Mouse (Mus musculus) embryonic facial prominence, embryonic 14.5 days (tissue): ENCODE measurements around the gene Ccdc127. TPM values are rescaled to one million over a fixed set of nuclear protein-coding genes. Genes with fewer than 3 reads are reported as not detected.

Source experiments
- ATAC-seq: fragments of 200-750 bp; cut with Nextera tagmentation; 2 replicates; pipeline ENCODE4 v1.8.0; 2017; ENCODE audit warnings: low read depth, moderate number of reproducible peaks, moderate TSS enrichment
- DNase-seq: peaks from one replicate; pipeline ENCODE4 v3.0.0-alpha.2; 2015; ENCODE audit warnings: low spot score
- H3K27ac ChIP-seq: fragments of 300-500 bp; sonication (generic); replicated peaks from 2 replicates; pipeline ENCODE4 v1.5.1; 2014; ENCODE audit warnings: low read depth, mild to moderate bottlenecking, low read length, moderate library complexity
- H3K27me3 ChIP-seq: fragments of 300-500 bp; sonication (generic); replicated peaks from 2 replicates; pipeline ENCODE4 v1.6.1; 2014; ENCODE audit warnings: low read length; ENCODE audit not compliant: control insufficient read depth, insufficient read depth
- H3K36me3 ChIP-seq: fragments of 300-500 bp; sonication (generic); 2 replicates; pipeline ENCODE4 v1.6.1; 2014; ENCODE audit warnings: low read length, mixed read lengths; ENCODE audit not compliant: control insufficient read depth, insufficient read depth
- H3K4me1 ChIP-seq: fragments of 300-500 bp; sonication (generic); 2 replicates; pipeline ENCODE4 v1.6.1; 2014; ENCODE audit warnings: antibody characterized with exemption, low read length; ENCODE audit not compliant: control insufficient read depth, insufficient read depth
- H3K4me2 ChIP-seq: fragments of 300-500 bp; sonication (generic); 2 replicates; pipeline ENCODE4 v1.6.1; 2014; ENCODE audit warnings: low read depth, mild to moderate bottlenecking, low read length, moderate library complexity, mixed read lengths
- H3K4me3 ChIP-seq: fragments of 300-500 bp; sonication (generic); 2 replicates; pipeline ENCODE4 v1.5.1; 2014; ENCODE audit warnings: low read depth, mild to moderate bottlenecking, low read length
- H3K9ac ChIP-seq: fragments of 300-500 bp; sonication (generic); 2 replicates; pipeline ENCODE4 v1.6.1; 2014; ENCODE audit warnings: low read depth, mild to moderate bottlenecking, low read length, moderate library complexity, mixed read lengths
- H3K9me3 ChIP-seq: fragments of 300-500 bp; sonication (generic); 2 replicates; pipeline ENCODE4 v1.6.1; 2016; ENCODE audit warnings: low read length; ENCODE audit not compliant: control insufficient read depth
- WGBS: fragments of 180-500 bp; shearing (Covaris S2); extraction: QIAGEN DNeasy Blood & Tissue Kit; methylation state at CpG from one replicate; pipeline ENCODE4 v1.1.7; 2014; 5-methylcytosine and 5-hydroxymethylcytosine counted together
- polyA plus RNA-seq: library from polyadenylated mRNA; unstranded; fragments of >200 nt; fragmentation: Nextera tagmentation; extraction: Ambion mirVana; gene quantifications from 2 replicates; pipeline ENCODE4 v1.2.1, GENCODE M21; 2014

The Ccdc127 gene
- polyA plus RNA-seq: 51.0 and 51.7 TPM in 2 replicates

- DNase-seq (peak; percentile 98), ATAC-seq (peak; percentile 97)
- Histone ChIP-seq H3K4me1 (peaks cover 14% of the 10 kb centered on the region), H3K9ac (peak within 1 kb of the TSS; percentile 79), H3K9me3 (no peaks in the 10 kb centered on the region), H3K4me2 (peak within 1 kb of the TSS; percentile 57), H3K27ac (peak within 1 kb of the TSS; percentile 77), H3K36me3 (peaks cover 24% of the 10 kb centered on the region), H3K4me3 (peak within 1 kb of the TSS; percentile 60), H3K27me3 (no peaks in the 10 kb centered on the region)
- WGBS: 2% methylated on average over 32 of the region's 57 CpGs
These were observed at the start of gene Ccdc127, which contains the start of gene Sdha for GRCm38 (mm10) chr13:74349566-74350434. Ccdc127 (plus strand) TSS chr13:74350309. Sdha (minus strand) TSS chr13:74350280.

GRCm38 (mm10) chr13:74300925-74301606 is 49.0 kb upstream of the Ccdc127 start:
- no peak overlapping the region for H3K27ac ChIP-seq

GRCm38 (mm10) chr13:74301607-74301984 is 48.5 kb upstream of the Ccdc127 start:
- no peak overlapping the region for H3K4me2 ChIP-seq
- H3K4me1 ChIP-seq: no peaks in the 10 kb centered on the region
- 66% methylated on average over 6 of the region's 6 CpGs for WGBS
- H3K27ac ChIP-seq: no peak overlapping the region
- H3K36me3 ChIP-seq: peaks cover 48% of the 10 kb centered on the region
- no peak overlapping the region for H3K4me3 ChIP-seq
- no peak overlapping the region for H3K9ac ChIP-seq
- H3K27me3 ChIP-seq: no peaks in the 10 kb centered on the region
- DNase-seq (peak; percentile 19), ATAC-seq (peak; percentile 54; the same call in 1 of the 2 replicates)
- no peaks in the 10 kb centered on the region for H3K9me3 ChIP-seq

More at GRCm38 (mm10) chr13:74300925-74301606, 49.0 kb upstream of the Ccdc127 start:
- peak; percentile 76 for DNase-seq
- no peaks in the 10 kb centered on the region for H3K9me3 ChIP-seq
- H3K4me1 ChIP-seq: no peaks in the 10 kb centered on the region
- no peak overlapping the region for H3K4me2 ChIP-seq
- H3K4me3 ChIP-seq: no peak overlapping the region
- ATAC-seq: peak; percentile 78
- no peaks in the 10 kb centered on the region for H3K27me3 ChIP-seq
- peaks cover 43% of the 10 kb centered on the region for H3K36me3 ChIP-seq
- no peak overlapping the region for H3K9ac ChIP-seq
- 40% methylated on average over 4 of the region's 4 CpGs for WGBS

GRCm38 (mm10) chr13:74302050-74303037 is 47.8 kb upstream of the Ccdc127 start:
- H3K4me3 ChIP-seq: no peak overlapping the region
- H3K27me3 ChIP-seq: no peaks in the 10 kb centered on the region
- no peaks in the 10 kb centered on the region for H3K4me1 ChIP-seq
- no peak overlapping the region for H3K27ac ChIP-seq
- H3K4me2 ChIP-seq: no peak overlapping the region
- no peaks in the 10 kb centered on the region for H3K9me3 ChIP-seq
- ATAC-seq (no peak), DNase-seq (no peak)
- WGBS: 78% methylated on average over 10 of the region's 10 CpGs
- H3K36me3 ChIP-seq: peaks cover 56% of the 10 kb centered on the region
- no peak overlapping the region for H3K9ac ChIP-seq

- Histone ChIP-seq H3K4me2 (no peak overlapping the region), H3K9ac (no peak overlapping the region), H3K36me3 (peaks cover 83% of the 10 kb centered on the region), H3K27ac (no peak overlapping the region), H3K4me3 (no peak overlapping the region), H3K4me1 (no peaks in the 10 kb centered on the region), H3K27me3 (no peaks in the 10 kb centered on the region), H3K9me3 (no peaks in the 10 kb centered on the region)
- WGBS: 87% methylated on average over 6 of the region's 6 CpGs
- DNase-seq (no peak), ATAC-seq (no peak)
These were observed 44.7 kb upstream of the Ccdc127 start for GRCm38 (mm10) chr13:74305380-74305779.

GRCm38 (mm10) chr13:74305780-74306179 is 44.3 kb upstream of the Ccdc127 start:
- no peak for DNase-seq
- H3K9ac ChIP-seq: no peak overlapping the region
- no peaks in the 10 kb centered on the region for H3K9me3 ChIP-seq
- 97% methylated on average over 1 of the region's 1 CpGs for WGBS
- no peak overlapping the region for H3K4me3 ChIP-seq
- no peak for ATAC-seq
- no peak overlapping the region for H3K4me2 ChIP-seq
- H3K27me3 ChIP-seq: no peaks in the 10 kb centered on the region
- H3K36me3 ChIP-seq: peaks cover 87% of the 10 kb centered on the region
- no peak overlapping the region for H3K27ac ChIP-seq
- no peaks in the 10 kb centered on the region for H3K4me1 ChIP-seq

GRCm38 (mm10) chr13:74314616-74315015 is 35.5 kb upstream of the Ccdc127 start:
- Histone ChIP-seq H3K27me3 (no peaks in the 10 kb centered on the region), H3K4me2 (no peak overlapping the region), H3K27ac (no peak overlapping the region), H3K9me3 (no peaks in the 10 kb centered on the region), H3K9ac (no peak overlapping the region), H3K4me1 (peaks cover 5% of the 10 kb centered on the region), H3K4me3 (no peak overlapping the region), H3K36me3 (peaks cover 32% of the 10 kb centered on the region)
- 96% methylated on average over 3 of the region's 3 CpGs for WGBS
- no peak for DNase-seq
- no peak for ATAC-seq

- no peaks in the 10 kb centered on the region for H3K9me3 ChIP-seq
- no peaks in the 10 kb centered on the region for H3K27me3 ChIP-seq
- peak overlapping the region; percentile 88 for H3K4me2 ChIP-seq
- peaks cover 5% of the 10 kb centered on the region for H3K4me1 ChIP-seq
- peak overlapping the region; percentile 90 for H3K9ac ChIP-seq
- ATAC-seq: no peak
- WGBS: 34% methylated on average over 4 of the region's 4 CpGs
- no peak for DNase-seq
- peak overlapping the region; percentile 78; the same call in 1 of the 2 replicates for H3K27ac ChIP-seq
- H3K4me3 ChIP-seq: peak overlapping the region; percentile 86
- H3K36me3 ChIP-seq: peaks cover 33% of the 10 kb centered on the region
These were observed 33.7 kb upstream of the Ccdc127 start for GRCm38 (mm10) chr13:74316386-74316785.
